Mouse (Mus musculus) left cerebral cortex, postnatal 10 days (tissue): ENCODE data around the gene Ctnna2. TPM values are rescaled to one million over a fixed set of nuclear protein-coding genes. Genes with fewer than 3 reads are reported as not detected.

Experiments
- DNase-seq, 2 experiments: peaks; one replicate each; pipeline ENCODE4 v3.0.0; 2021 to 2022; ENCODE audit warnings: low spot score in 2 of 2, mixed read lengths in 1 of 2; ENCODE audit errors: extremely low spot score in 1 of 2
- intact Hi-C: fragments of 180-260 bp; cut with DNase I; formaldehyde crosslinking; loops from one replicate; pipeline ENCODE4 v1.15.1; 2025
- total RNA-seq, 2 experiments: library from RNA; stranded (reverse); gene quantifications; 2 replicates each; pipeline ENCODE4 v1.2.3; 2021

Ctnna2 gene
- total RNA-seq, 2 experiments from 2014 or later, result 153 to 158 TPM

DNA sequence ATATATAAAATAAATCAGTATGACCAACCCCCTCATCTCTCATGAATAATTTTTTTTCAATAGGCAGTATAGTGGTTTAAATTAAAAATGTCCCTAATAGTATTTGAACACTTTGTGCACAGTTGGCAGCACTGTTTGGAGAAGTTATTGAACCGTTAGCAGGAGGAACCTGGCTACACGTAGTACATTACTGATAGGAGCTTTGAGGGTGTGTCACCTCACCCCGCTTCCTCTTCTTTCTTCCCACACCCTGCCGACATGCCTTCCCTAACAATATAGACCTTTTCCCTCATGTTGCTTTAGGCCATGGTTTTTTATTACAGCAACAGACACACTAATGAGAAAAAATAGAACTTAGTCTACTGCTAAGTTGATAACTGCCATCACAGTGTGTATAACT, 1071.4 kb downstream of the Ctnna2 start:
- intact Hi-C loops, result no loop called here
- no peak for DNase-seq

DNA sequence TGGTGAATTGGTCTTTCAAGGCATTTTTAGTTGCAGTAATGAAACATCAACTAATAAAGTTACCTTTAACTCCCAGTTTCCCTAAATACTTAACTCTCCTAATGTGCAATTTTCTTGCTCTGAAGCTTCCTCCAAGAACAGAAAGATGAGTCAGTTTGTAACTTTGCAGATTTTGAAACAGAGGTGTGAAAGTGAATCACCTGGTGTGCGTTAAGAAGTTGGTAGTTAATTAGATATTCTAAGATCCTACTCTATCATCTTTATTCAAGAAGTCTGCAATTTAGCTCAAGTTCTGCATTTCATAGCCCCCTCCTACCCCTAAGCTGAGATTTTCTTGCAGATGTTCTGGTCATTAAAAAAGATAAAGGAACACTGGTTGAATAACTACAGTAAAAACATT, 1082.3 kb downstream of the Ctnna2 start:
- intact Hi-C loops, result no loop called here
- no peak for DNase-seq
